ENCODE assay signal across 15 mouse cellular contexts in genomic region chr2:129537926-129538325, GRCm38 (mm10). TPM values are rescaled to one million over a fixed set of nuclear protein-coding genes. Genes with fewer than 3 reads are reported as not detected.
DNase-seq lines count a peak whose midpoint lies in the region; ATAC-seq lines count a peak whose summit lies in the region.
"Had no signal": no experiment of that assay in that cellular context is flagged by ENCODE, and none has a peak within 500 bp of the region (broad histone marks: within the 10 kb centered on the region; RNA-seq: fewer than 3 reads in every experiment).

No protein-coding gene starts in this region.

- H3K4me1 ChIP-seq in heart, embryonic 12.5 days (replicated peaks) = peaks cover 29% of the 10 kb centered on the region

- H3K27ac ChIP-seq in heart, embryonic 12.5 days (ENCODE audit: poor library complexity, severe bottlenecking) = no peak overlapping the region
- H3K27ac ChIP-seq: limb, embryonic 15.5 days had no signal

- H3K4me2 ChIP-seq in heart, embryonic 12.5 days = no peak overlapping the region
- H3K4me2 ChIP-seq: limb, embryonic 15.5 days had no signal

- H3K9ac ChIP-seq in heart, embryonic 12.5 days = no peak overlapping the region
- H3K9ac ChIP-seq: limb, embryonic 15.5 days had no signal

- no peaks in the 10 kb centered on the region for H3K9me3 ChIP-seq in heart, embryonic 12.5 days (replicated peaks)
- H3K9me3 ChIP-seq: limb, embryonic 15.5 days had no signal

- H3K4me3 ChIP-seq in heart, embryonic 12.5 days = no peak overlapping the region
- H3K4me3 ChIP-seq: limb, embryonic 15.5 days had no signal

- WGBS in heart, embryonic 12.5 days = 40% methylated on average over 4 of the region's 4 CpGs

- no peaks in the 10 kb centered on the region for H3K36me3 ChIP-seq in heart, embryonic 12.5 days
- H3K36me3 ChIP-seq: limb, embryonic 15.5 days had no signal

- peak; percentile 14 for DNase-seq in adrenal gland, postnatal 14 days
- no peak for DNase-seq in adrenal gland, postnatal 25 days
- peak; percentile 55 to 63 for DNase-seq in heart, adult 18-20 months
- DNase-seq in kidney, postnatal 36 days = peak; percentile 30 to 40
- no peak for DNase-seq in kidney, adult 9 months
- DNase-seq in Muller cell, postnatal 12 days (ENCODE audit: inconsistent ontology term) = peak; percentile 46
- no peak for DNase-seq in adrenal gland, postnatal 4 days (ENCODE audit: low spot score in 2 of 2)
- DNase-seq: gastrocnemius, postnatal 14 days; right cerebral cortex, postnatal 4 days; thymus, postnatal 14 days had no signal

- no peak for ATAC-seq in heart, embryonic 12.5 days (ENCODE audit: insufficient number of reproducible peaks, low FRiP score)

- no peaks in the 10 kb centered on the region for H3K27me3 ChIP-seq in heart, embryonic 12.5 days (replicated peaks)
- H3K27me3 ChIP-seq: CH12.LX; limb, embryonic 15.5 days had no signal

RNA-seq across cellular contexts. Expression of gene F830045P16Rik, which starts 1.5 kb away (rescaled TPM):
- total RNA-seq in adrenal gland, postnatal 14 days (2021) = not detected in 2 replicates
- total RNA-seq in adrenal gland, postnatal 25 days (2021) = not detected in 2 replicates
- not detected for total RNA-seq in heart, adult 18-20 months (2021)
- polyA plus RNA-seq in heart, embryonic 12.5 days (2016; fragmentation: Nextera tagmentation; extraction: Ambion mirVana) = not detected in 2 replicates
- total RNA-seq in adrenal gland, postnatal 4 days (2021) = not detected
- total RNA-seq: adrenal gland, adult 18-20 months; CH12.LX; gastrocnemius, postnatal 14 days had no signal
- polyA plus RNA-seq: lung, embryonic 16.5 days had no signal

RNA-seq across cellular contexts. Expression of gene Sirpa, which starts 54.7 kb away (rescaled TPM):
- total RNA-seq in adrenal gland, postnatal 14 days (2021) = 39.9 and 47.4 TPM in 2 replicates
- 46.7 and 58.4 TPM in 2 replicates for total RNA-seq in adrenal gland, postnatal 25 days (2021)
- 10 to 100 TPM; 27.5 to 29.4 TPM for total RNA-seq in heart, adult 18-20 months (2021)
- 14.4 and 18.6 TPM in 2 replicates for polyA plus RNA-seq in heart, embryonic 12.5 days (2016; fragmentation: Nextera tagmentation; extraction: Ambion mirVana)
- 10 to 100 TPM; 76.8 to 79.1 TPM for total RNA-seq in adrenal gland, postnatal 4 days (2021)

Comparison
In these comparisons a context has a peak if more than half of its experiments do, and no peak if none do; other contexts are left out.
1. DNase-seq: peak in adrenal gland, postnatal 14 days (single experiment), heart, adult 18-20 months (2 of 2), kidney, postnatal 36 days (2 of 2) and Muller cell, postnatal 12 days (single experiment); none in adrenal gland, postnatal 25 days (single experiment), kidney, adult 9 months (single experiment) and adrenal gland, postnatal 4 days (0 of 2).